Mouse (Mus musculus) lung, postnatal 0 days (tissue): ENCODE data around the gene Golga2.

Experiments
- CTCF ChIP-seq: IDR thresholded peaks from 2 replicates; pipeline ENCODE4 v1.5.1; 2016; ENCODE audit warnings: antibody characterized with exemption, mild to moderate bottlenecking
- EP300 ChIP-seq: IDR thresholded peaks from 2 replicates; pipeline ENCODE4 v1.6.1; 2016; ENCODE audit warnings: antibody characterized with exemption, mild to moderate bottlenecking, control low read depth

- peak; percentile 88 for TF ChIP-seq CTCF
- no peak for TF ChIP-seq EP300
These were observed 21.0 kb downstream of the Golga2 start for GRCm38 (mm10) chr2:32307941-32308760.
